Mouse (Mus musculus): ENCODE results near the gene Trafd1. TPM values are rescaled to one million over a fixed set of nuclear protein-coding genes. Genes with fewer than 3 reads are reported as not detected.

The Trafd1 gene
- 75.1 and 75.5 TPM in 2 replicates for polyA plus RNA-seq (2016; fragmentation: Nextera tagmentation; extraction: Ambion mirVana)

DNA sequence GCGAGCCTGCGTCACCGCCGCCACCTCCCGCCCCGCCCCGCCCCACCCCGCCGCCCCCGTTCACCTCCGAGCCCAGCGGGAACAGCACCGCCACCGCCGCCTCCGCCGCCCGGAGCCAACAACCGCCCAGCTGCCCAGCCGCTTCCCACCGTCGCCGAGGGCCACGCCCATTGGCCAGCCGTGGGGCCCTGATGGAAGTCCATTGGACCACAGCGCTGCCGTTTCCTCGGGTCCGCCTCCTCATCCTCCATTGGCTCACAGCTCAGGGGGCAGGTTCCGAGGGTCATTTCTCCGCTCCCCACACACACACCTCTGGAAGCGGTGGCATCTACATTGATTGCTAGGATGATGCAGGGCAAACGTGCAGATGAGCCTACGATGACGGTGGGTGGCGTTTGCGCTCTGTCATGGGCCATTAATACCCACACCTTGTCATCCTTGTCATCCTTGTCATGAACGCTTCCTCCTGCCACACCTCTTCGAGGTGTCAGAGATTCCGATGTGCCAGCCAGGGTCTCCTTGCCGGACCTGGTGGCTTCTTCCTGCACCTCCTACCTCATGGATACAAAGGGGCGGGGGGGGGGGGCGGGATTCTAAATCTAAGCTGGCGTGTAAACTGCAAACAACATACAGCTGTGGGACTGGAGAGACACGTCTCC is at the start of gene Trafd1:
Trafd1 (minus strand) TSS at position 172 of the 659 bp plus-strand sequence.
- WGBS: under 1% methylated on average over 44 of the region's 45 CpGs
- Histone ChIP-seq H3K9me3 (peaks cover 9% of the 10 kb centered on the region), H3K4me1 (replicated peaks) (peaks cover 11% of the 10 kb centered on the region), H3K9ac (replicated peaks) (peak within 1 kb of the TSS; percentile 84), H3K4me3 (replicated peaks) (peak within 1 kb of the TSS; percentile 82), H3K27ac (peak within 1 kb of the TSS; percentile 76), H3K36me3 (peaks cover 26% of the 10 kb centered on the region), H3K27me3 (peaks cover 8% of the 10 kb centered on the region), H3K4me2 (peak within 1 kb of the TSS; percentile 78)
- ATAC-seq (ENCODE audit: insufficient number of reproducible peaks, insufficient read depth, low FRiP score, low TSS enrichment, low read depth): peak; percentile 93

DNA sequence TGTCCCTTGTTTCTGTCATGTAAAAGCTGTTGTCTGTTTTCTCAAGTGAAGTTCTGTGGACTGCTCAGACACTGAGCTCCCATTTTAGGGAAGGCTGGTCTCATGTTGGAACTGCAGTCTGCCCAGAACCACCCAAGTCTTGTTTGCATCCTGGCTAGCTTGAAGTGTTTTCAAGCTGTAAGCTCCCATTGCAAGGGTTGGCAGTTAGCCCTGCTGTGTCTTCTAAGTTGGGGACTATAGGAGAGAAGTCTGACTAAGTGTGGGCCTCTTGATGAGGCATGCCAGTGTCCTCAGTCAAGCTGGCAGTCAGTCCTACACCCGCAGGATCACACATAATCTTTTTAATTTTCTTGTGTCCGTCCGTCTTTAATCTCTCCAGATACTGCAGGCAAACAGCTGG is 43.5 kb upstream of the Trafd1 start:
- Histone ChIP-seq H3K9ac (replicated peaks) (no peak overlapping the region; the same call in 1 of the 2 replicates), H3K27ac (no peak overlapping the region), H3K9me3 (no peaks in the 10 kb centered on the region), H3K4me1 (replicated peaks) (no peaks in the 10 kb centered on the region), H3K36me3 (peaks cover 100% of the 10 kb centered on the region), H3K27me3 (no peaks in the 10 kb centered on the region), H3K4me3 (replicated peaks) (no peak overlapping the region), H3K4me2 (no peak overlapping the region)
- WGBS: 96% methylated on average over 3 of the region's 3 CpGs
- ATAC-seq (ENCODE audit: insufficient number of reproducible peaks, insufficient read depth, low FRiP score, low TSS enrichment, low read depth): no peak

DNA sequence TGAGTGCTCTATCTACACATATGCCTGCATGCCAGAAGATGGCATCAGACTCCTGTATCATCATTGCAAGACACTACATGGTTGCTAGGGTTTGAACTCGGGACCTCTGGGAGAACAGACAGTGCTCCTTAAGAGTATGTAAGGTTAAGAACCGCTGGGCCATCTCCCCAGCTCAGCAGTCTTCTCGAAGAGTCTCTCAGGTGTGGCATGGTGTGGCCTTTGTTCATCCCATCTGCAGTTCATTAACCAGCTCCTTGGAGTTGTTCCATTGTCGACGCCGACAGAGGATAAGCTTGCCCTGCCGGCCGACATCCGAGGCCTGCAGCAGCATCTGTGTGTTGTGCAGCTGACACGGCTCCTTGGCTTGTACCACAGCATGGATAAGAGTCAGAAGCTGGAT is 37.9 kb upstream of the Trafd1 start:
- no peak overlapping the region for H3K4me2 ChIP-seq
- H3K9me3 ChIP-seq: no peaks in the 10 kb centered on the region
- no peaks in the 10 kb centered on the region for H3K27me3 ChIP-seq
- ATAC-seq (ENCODE audit: insufficient number of reproducible peaks, insufficient read depth, low FRiP score, low TSS enrichment, low read depth): no peak
- 66% methylated on average over 10 of the region's 10 CpGs for WGBS
- no peaks in the 10 kb centered on the region for H3K4me1 ChIP-seq (replicated peaks)
- H3K36me3 ChIP-seq: peaks cover 99% of the 10 kb centered on the region
- no peak overlapping the region for H3K4me3 ChIP-seq (replicated peaks)
- H3K9ac ChIP-seq (replicated peaks): 0 out of 2 replicates have a peak overlapping the region, but pooled peaks have one; percentile 8
- no peak overlapping the region for H3K27ac ChIP-seq

DNA sequence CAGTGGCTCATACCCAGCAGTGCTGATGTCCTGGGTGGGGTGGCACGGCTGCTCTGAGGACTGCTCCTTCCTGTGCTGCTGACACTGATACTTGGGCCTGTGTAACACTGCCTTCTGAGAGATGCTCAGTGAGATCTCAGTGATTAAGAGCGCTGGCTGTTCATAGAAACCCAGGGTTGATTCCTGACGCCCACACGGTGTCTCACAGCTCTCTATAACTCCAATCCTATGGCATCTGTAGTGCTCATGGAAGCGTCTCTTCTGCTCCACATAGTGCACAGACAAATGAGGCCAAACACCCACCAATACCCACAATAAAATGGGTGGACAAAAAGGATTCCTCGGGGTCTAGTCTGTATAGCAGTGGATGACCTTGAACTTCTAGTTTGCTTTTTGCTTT is 37.4 kb upstream of the Trafd1 start:
- no peak for ATAC-seq (ENCODE audit: insufficient number of reproducible peaks, insufficient read depth, low FRiP score, low TSS enrichment, low read depth)
- no peaks in the 10 kb centered on the region for H3K4me1 ChIP-seq (replicated peaks)
- H3K27ac ChIP-seq: no peak overlapping the region
- 97% methylated on average over 6 of the region's 6 CpGs for WGBS
- no peak overlapping the region for H3K9ac ChIP-seq (replicated peaks)
- peaks cover 99% of the 10 kb centered on the region for H3K36me3 ChIP-seq
- H3K4me3 ChIP-seq (replicated peaks): no peak overlapping the region
- H3K9me3 ChIP-seq: no peaks in the 10 kb centered on the region
- no peak overlapping the region for H3K4me2 ChIP-seq
- no peaks in the 10 kb centered on the region for H3K27me3 ChIP-seq

DNA sequence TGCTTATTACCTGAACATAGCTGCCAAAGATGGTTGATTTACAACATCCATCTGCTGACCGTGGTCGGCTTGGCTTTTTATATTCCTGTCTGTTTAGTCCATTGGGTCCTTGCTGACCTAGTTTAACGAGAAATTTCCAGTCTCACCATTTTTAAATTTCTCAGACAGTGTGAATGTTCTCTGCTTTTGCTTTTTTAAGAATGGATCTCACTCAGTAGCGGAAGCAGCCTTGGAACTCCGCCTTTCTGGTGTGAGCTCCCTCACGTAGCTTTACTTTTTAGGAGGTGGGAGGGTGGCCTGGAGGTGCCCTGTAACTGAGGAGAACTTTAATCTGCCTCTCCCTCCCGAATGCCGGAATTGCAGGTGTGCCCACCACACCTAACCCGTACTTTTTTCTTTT is 35.3 kb upstream of the Trafd1 start:
- ATAC-seq (ENCODE audit: insufficient number of reproducible peaks, insufficient read depth, low FRiP score, low TSS enrichment, low read depth): no peak
- H3K36me3 ChIP-seq: peaks cover 99% of the 10 kb centered on the region
- H3K4me3 ChIP-seq (replicated peaks): no peak overlapping the region
- no peak overlapping the region for H3K27ac ChIP-seq
- 87% methylated on average over 9 of the region's 9 CpGs for WGBS
- H3K27me3 ChIP-seq: no peaks in the 10 kb centered on the region
- H3K9ac ChIP-seq (replicated peaks): no peak overlapping the region
- no peaks in the 10 kb centered on the region for H3K4me1 ChIP-seq (replicated peaks)
- H3K4me2 ChIP-seq: no peak overlapping the region
- H3K9me3 ChIP-seq: no peaks in the 10 kb centered on the region

DNA sequence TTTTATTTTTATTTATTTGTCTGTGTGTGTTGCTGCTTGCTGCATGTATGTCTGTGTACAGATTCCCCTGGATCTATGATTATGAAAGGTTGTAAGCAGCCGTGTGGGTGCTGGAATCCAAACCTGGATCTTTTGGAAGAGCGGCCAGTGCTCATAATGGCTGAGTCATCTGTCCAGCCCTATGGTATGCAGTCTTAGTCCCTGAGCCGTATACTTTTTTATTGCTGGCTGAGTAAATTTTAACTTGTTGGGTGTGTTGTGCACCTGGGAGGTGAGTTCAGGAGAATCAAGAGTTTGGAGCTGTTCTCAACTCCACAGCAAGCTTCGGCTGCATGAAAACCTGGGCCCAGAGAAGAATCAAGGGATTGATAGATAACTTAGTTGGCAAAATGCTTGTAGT is 25.5 kb upstream of the Trafd1 start:
- H3K27ac ChIP-seq: no peak overlapping the region
- no peaks in the 10 kb centered on the region for H3K9me3 ChIP-seq
- no peak overlapping the region for H3K9ac ChIP-seq (replicated peaks)
- no peak overlapping the region for H3K4me2 ChIP-seq
- no peaks in the 10 kb centered on the region for H3K4me1 ChIP-seq (replicated peaks)
- no peaks in the 10 kb centered on the region for H3K27me3 ChIP-seq
- no peak for ATAC-seq (ENCODE audit: insufficient number of reproducible peaks, insufficient read depth, low FRiP score, low TSS enrichment, low read depth)
- H3K36me3 ChIP-seq: peaks cover 93% of the 10 kb centered on the region
- no peak overlapping the region for H3K4me3 ChIP-seq (replicated peaks)
- 91% methylated on average over 4 of the region's 4 CpGs for WGBS

DNA sequence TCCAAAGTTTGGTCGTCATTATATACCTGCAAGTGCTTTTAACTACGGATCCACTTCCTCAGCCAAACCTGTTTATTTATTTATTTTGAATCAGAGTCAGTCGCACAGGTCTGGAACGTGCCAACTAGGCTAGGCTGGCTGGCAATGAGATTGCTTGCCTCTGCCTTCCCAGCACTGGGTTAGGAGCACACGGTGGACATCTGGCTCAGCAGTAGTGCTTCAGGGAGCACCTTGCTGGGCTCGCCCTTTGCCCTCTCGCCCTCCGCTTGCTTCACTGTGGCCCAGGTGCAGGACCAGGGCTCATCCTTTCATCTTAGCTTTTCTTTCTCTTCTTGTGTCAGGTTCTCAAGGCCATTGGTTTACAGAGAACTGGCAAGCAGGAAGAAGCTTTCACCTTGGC is 22.4 kb upstream of the Trafd1 start:
- 90% methylated on average over 8 of the region's 8 CpGs for WGBS
- H3K9ac ChIP-seq (replicated peaks): no peak overlapping the region
- H3K9me3 ChIP-seq: no peaks in the 10 kb centered on the region
- no peaks in the 10 kb centered on the region for H3K4me1 ChIP-seq (replicated peaks)
- no peak for ATAC-seq (ENCODE audit: insufficient number of reproducible peaks, insufficient read depth, low FRiP score, low TSS enrichment, low read depth)
- H3K4me3 ChIP-seq (replicated peaks): no peak overlapping the region
- H3K4me2 ChIP-seq: no peak overlapping the region
- H3K27me3 ChIP-seq: no peaks in the 10 kb centered on the region
- H3K27ac ChIP-seq: no peak overlapping the region
- H3K36me3 ChIP-seq: peaks cover 67% of the 10 kb centered on the region

DNA sequence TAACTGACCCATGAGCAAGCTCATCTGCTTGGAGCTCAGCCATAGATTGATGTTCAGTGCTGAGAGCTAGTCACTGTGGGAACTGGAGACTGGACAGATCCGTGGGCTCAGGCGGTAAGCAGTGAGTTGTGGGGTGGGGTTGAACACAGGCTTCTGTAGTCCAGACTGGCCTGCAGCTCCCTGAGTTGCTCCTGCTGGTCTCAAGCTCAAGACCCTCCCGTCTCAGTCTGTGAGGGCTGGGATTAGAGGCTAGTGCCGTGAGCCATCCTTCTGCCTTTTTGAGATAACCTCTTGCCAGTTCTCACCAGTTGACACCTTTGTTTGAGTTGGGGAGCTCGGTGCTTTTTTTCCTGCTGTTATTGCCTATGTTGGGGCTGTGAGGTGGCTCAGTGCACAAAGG is 15.4 kb upstream of the Trafd1 start:
- Histone ChIP-seq H3K9me3 (no peaks in the 10 kb centered on the region), H3K27me3 (no peaks in the 10 kb centered on the region), H3K4me2 (no peak overlapping the region), H3K4me3 (replicated peaks) (no peak overlapping the region), H3K36me3 (peaks cover 25% of the 10 kb centered on the region; the same call in 1 of the 2 replicates), H3K4me1 (replicated peaks) (peaks cover 11% of the 10 kb centered on the region; the same call in 1 of the 2 replicates), H3K27ac (no peak overlapping the region), H3K9ac (replicated peaks) (no peak overlapping the region)
- whole genome bisulfite sequencing: 90% methylated on average over 5 of the region's 5 CpGs
- ATAC-seq (ENCODE audit: insufficient number of reproducible peaks, insufficient read depth, low FRiP score, low TSS enrichment, low read depth): no peak

DNA sequence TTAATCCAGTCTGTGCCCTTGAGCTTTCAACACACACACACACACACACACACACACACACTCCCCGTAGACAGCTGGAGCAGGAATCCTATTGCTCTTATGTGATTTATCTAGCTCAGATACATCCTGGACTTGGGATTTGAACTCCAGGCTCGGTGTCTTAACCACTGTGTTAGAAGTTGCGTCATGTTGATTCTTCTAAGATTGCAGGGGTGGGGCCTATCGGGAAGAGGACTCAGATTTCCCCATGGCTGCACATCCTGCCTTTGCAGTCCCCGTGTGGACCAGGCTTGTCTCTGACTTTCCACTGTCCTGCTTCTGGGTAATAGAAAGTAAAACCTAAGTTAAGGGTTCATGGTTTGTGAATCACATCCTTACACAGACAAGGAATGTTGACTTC is 14.6 kb upstream of the Trafd1 start:
- no peak overlapping the region for H3K4me3 ChIP-seq (replicated peaks)
- no peaks in the 10 kb centered on the region for H3K9me3 ChIP-seq
- WGBS: 80% methylated on average over 5 of the region's 5 CpGs
- no peak overlapping the region for H3K9ac ChIP-seq (replicated peaks)
- H3K4me2 ChIP-seq: no peak overlapping the region
- H3K36me3 ChIP-seq: peaks cover 24% of the 10 kb centered on the region; the same call in 1 of the 2 replicates
- no peaks in the 10 kb centered on the region for H3K27me3 ChIP-seq
- H3K27ac ChIP-seq: no peak overlapping the region
- H3K4me1 ChIP-seq (replicated peaks): peaks cover 11% of the 10 kb centered on the region; the same call in 1 of the 2 replicates
- ATAC-seq (ENCODE audit: insufficient number of reproducible peaks, insufficient read depth, low FRiP score, low TSS enrichment, low read depth): no peak

DNA sequence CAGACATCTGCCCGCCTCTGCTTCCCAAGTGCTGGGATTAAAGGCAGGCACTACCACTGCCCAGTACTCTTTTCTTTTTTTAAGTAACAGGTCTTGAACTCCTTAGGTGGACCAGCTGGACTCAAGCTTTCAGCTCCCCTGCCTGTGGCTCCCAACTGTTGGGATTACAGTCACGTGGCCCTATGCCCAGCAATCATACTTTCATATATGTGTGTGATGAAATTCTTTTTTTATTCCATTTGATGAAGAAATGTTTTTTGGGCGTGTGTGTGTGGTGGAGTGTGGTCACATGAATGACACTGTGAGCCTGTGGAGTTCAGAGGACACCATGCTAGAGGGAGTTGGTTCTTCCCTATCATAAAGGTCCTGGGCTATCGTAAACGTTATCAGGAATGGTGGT is 14.1 kb upstream of the Trafd1 start:
- WGBS: 91% methylated on average over 5 of the region's 5 CpGs
- H3K36me3 ChIP-seq: peaks cover 24% of the 10 kb centered on the region; the same call in 1 of the 2 replicates
- peak overlapping the region; percentile 79; the same call in 1 of the 2 replicates for H3K9ac ChIP-seq (replicated peaks)
- no peaks in the 10 kb centered on the region for H3K27me3 ChIP-seq
- 0 out of 2 replicates have a peak overlapping the region, but pooled peaks have one; percentile 92 for H3K4me2 ChIP-seq
- H3K4me1 ChIP-seq (replicated peaks): peaks cover 11% of the 10 kb centered on the region; the same call in 1 of the 2 replicates
- peak overlapping the region; percentile 95; the same call in 1 of the 2 replicates for H3K4me3 ChIP-seq (replicated peaks)
- H3K9me3 ChIP-seq: no peaks in the 10 kb centered on the region
- no peak for ATAC-seq (ENCODE audit: insufficient number of reproducible peaks, insufficient read depth, low FRiP score, low TSS enrichment, low read depth)
- no peak overlapping the region for H3K27ac ChIP-seq

DNA sequence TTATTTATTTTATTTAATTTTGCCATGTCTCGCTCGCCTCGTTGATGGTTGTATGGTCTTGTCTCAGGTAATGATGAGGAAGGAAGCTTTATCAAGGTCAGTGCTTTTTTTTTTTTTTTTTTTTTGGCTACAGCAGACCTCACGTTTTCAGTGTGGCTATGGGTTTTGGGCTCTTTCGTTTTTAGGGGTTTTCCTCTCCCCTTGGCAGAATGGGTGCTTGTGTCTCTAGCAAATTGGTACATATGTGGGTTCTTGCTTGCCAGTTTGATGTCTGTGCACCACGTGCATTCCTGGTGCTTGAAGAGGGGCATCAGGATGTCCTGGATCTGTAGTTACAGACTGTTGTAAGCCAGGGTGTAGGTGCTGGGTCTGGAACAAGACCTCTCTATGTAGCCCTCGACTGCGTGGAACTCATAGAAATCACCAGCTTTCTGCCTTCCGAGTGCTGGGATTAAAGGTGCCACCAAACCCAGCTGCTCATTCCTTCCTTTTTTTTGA is 13.6 kb upstream of the Trafd1 start:
- no peak for ATAC-seq (ENCODE audit: insufficient number of reproducible peaks, insufficient read depth, low FRiP score, low TSS enrichment, low read depth)
- WGBS: 59% methylated on average over 9 of the region's 9 CpGs
- Histone ChIP-seq H3K4me1 (replicated peaks) (peaks cover 11% of the 10 kb centered on the region; the same call in 1 of the 2 replicates), H3K9me3 (no peaks in the 10 kb centered on the region), H3K4me2 (peak overlapping the region; percentile 92), H3K4me3 (replicated peaks) (peak overlapping the region; percentile 95), H3K27ac (no peak overlapping the region), H3K36me3 (peaks cover 24% of the 10 kb centered on the region; the same call in 1 of the 2 replicates), H3K9ac (replicated peaks) (peak overlapping the region; percentile 79; the same call in 1 of the 2 replicates), H3K27me3 (no peaks in the 10 kb centered on the region)
